Comparison of ENCODE assay signal across 11 mouse cellular contexts in genomic region chr2:93992259-93992658, GRCm38 (mm10). TPM values are rescaled to one million over a fixed set of nuclear protein-coding genes. Genes with fewer than 3 reads are reported as not detected.
DNase-seq lines count a peak whose midpoint lies in the region; ATAC-seq lines count a peak whose summit lies in the region.
"Had no signal": no experiment of that assay in that cellular context is flagged by ENCODE, and none has a peak within 500 bp of the region (broad histone marks: within the 10 kb centered on the region; RNA-seq: fewer than 3 reads in every experiment).

No protein-coding gene starts in this region.

- DNase-seq in adrenal gland, adult (ENCODE audit: inconsistent age in 2 of 2, low spot score in 1 of 2): peak; percentile 42 to 75
- no peak for DNase-seq in adrenal gland, postnatal 25 days
- no peak for DNase-seq in liver
- peak; percentile 43 to 54 for DNase-seq in layer of hippocampus, postnatal 36 days
- DNase-seq in natural killer cell, adult 2 months (ENCODE audit: low spot score in 2 of 2): no peak
- no peak for DNase-seq in Muller cell, postnatal 12 days (ENCODE audit: inconsistent ontology term)
- DNase-seq: thymus, postnatal 4 days had no signal

- no peak overlapping the region for H3K4me2 ChIP-seq in liver, embryonic 15.5 days
- no peak overlapping the region for H3K4me2 ChIP-seq in heart, embryonic 11.5 days

- H3K4me3 ChIP-seq in liver, embryonic 15.5 days (replicated peaks): no peak overlapping the region
- H3K4me3 ChIP-seq in heart, embryonic 11.5 days (ENCODE audit: low read depth, low read length): no peak overlapping the region

- no peak for ATAC-seq in liver, embryonic 15.5 days (ENCODE audit: insufficient read depth)
- ATAC-seq in heart, embryonic 11.5 days (replicated peaks; ENCODE audit: insufficient number of reproducible peaks, low FRiP score, low TSS enrichment): no peak

- 56% methylated on average over 5 of the region's 5 CpGs for WGBS in liver, embryonic 15.5 days (ENCODE audit: insufficient replicate concordance)
- WGBS in heart, embryonic 11.5 days (ENCODE audit: insufficient replicate concordance): 46% methylated on average over 5 of the region's 5 CpGs

- H3K9ac ChIP-seq in liver, embryonic 15.5 days: no peak overlapping the region
- H3K9ac ChIP-seq in heart, embryonic 11.5 days (ENCODE audit: low read depth, low read length): no peak overlapping the region

- no peaks in the 10 kb centered on the region for H3K27me3 ChIP-seq in liver, embryonic 15.5 days
- H3K27me3 ChIP-seq in heart, embryonic 11.5 days (ENCODE audit: control insufficient read depth, insufficient read depth, low read length): no peaks in the 10 kb centered on the region

- 0 out of 2 replicates have a peak overlapping the region, but pooled peaks have one; percentile 1 for H3K27ac ChIP-seq in liver, embryonic 15.5 days (replicated peaks)
- peak overlapping the region; percentile 13; the same call in 1 of the 2 replicates for H3K27ac ChIP-seq in heart, embryonic 11.5 days (ENCODE audit: low read depth, low read length)

- no peaks in the 10 kb centered on the region for H3K9me3 ChIP-seq in liver, embryonic 15.5 days (replicated peaks)
- H3K9me3 ChIP-seq in heart, embryonic 11.5 days (replicated peaks; ENCODE audit: control insufficient read depth, low read length): no peaks in the 10 kb centered on the region

- peaks cover 79% of the 10 kb centered on the region for H3K36me3 ChIP-seq in liver, embryonic 15.5 days (replicated peaks)
- peaks cover 9% of the 10 kb centered on the region; the same call in 1 of the 2 replicates for H3K36me3 ChIP-seq in heart, embryonic 11.5 days (ENCODE audit: control insufficient read depth, insufficient read depth, low read length)

- H3K4me1 ChIP-seq in liver, embryonic 15.5 days (replicated peaks): no peaks in the 10 kb centered on the region
- peaks cover 13% of the 10 kb centered on the region for H3K4me1 ChIP-seq in heart, embryonic 11.5 days (ENCODE audit: control insufficient read depth, insufficient read depth, low read length)

RNA-seq across cellular contexts. Expression of gene Gm27027, which starts 3.9 kb away (rescaled TPM):
- total RNA-seq in adrenal gland, postnatal 25 days (2021): not detected in 2 replicates
- not detected in 2 replicates for polyA plus RNA-seq in liver, embryonic 15.5 days (2015; fragmentation: Nextera tagmentation; extraction: Ambion mirVana)
- polyA plus RNA-seq in heart, embryonic 11.5 days (2014; fragmentation: Nextera tagmentation; extraction: Ambion mirVana): not detected in 2 replicates
- total RNA-seq in layer of hippocampus, postnatal 36 days (2021): not detected
- total RNA-seq: left cerebral cortex, postnatal 10 days had no signal
- polyA plus RNA-seq: neural tube, embryonic 11.5 days had no signal

RNA-seq across cellular contexts. Expression of gene Alkbh3, which starts 18.3 kb away (rescaled TPM):
- total RNA-seq in adrenal gland, postnatal 25 days (2021): 48.2 and 56.0 TPM in 2 replicates
- 29.4 and 32.2 TPM in 2 replicates for polyA plus RNA-seq in liver, embryonic 15.5 days (2015; fragmentation: Nextera tagmentation; extraction: Ambion mirVana)
- 58.6 and 59.8 TPM in 2 replicates for polyA plus RNA-seq in heart, embryonic 11.5 days (2014; fragmentation: Nextera tagmentation; extraction: Ambion mirVana)
- 10 to 100 TPM; 21.5 to 29.7 TPM for total RNA-seq in layer of hippocampus, postnatal 36 days (2021)

RNA-seq across cellular contexts. Expression of gene Gm13889, which starts 35.3 kb away (rescaled TPM):
- total RNA-seq in adrenal gland, postnatal 25 days (2021): 18.3 and 20.5 TPM in 2 replicates
- 1.8 and 2.1 TPM in 2 replicates for polyA plus RNA-seq in liver, embryonic 15.5 days (2015; fragmentation: Nextera tagmentation; extraction: Ambion mirVana)
- polyA plus RNA-seq in heart, embryonic 11.5 days (2014; fragmentation: Nextera tagmentation; extraction: Ambion mirVana): 2.8 and 4.1 TPM in 2 replicates
- total RNA-seq in layer of hippocampus, postnatal 36 days (2021): 10 to 100 TPM; 52.1 to 59.2 TPM

Comparison
In these comparisons a context has a peak if more than half of its experiments do, and no peak if none do; other contexts are left out.
1. DNase-seq: peak in adrenal gland, adult (2 of 2) and layer of hippocampus, postnatal 36 days (2 of 2); none in adrenal gland, postnatal 25 days (single experiment), liver (single experiment), natural killer cell, adult 2 months (0 of 2) and Muller cell, postnatal 12 days (single experiment).